Mouse (Mus musculus) ES-Bruce4 (cell line): ENCODE data around the gene Caprin1. TPM values are rescaled to one million over a fixed set of nuclear protein-coding genes. Genes with fewer than 3 reads are reported as not detected.

ENCODE experiments used
- H3K27ac ChIP-seq: 2 replicates; pipeline ENCODE4 v1.5.1; 2012; ENCODE audit warnings: low read length, inconsistent platforms; ENCODE audit not compliant: insufficient read depth
- H3K27me3 ChIP-seq: 2 replicates; pipeline ENCODE4 v1.6.1; 2012; ENCODE audit warnings: mild to moderate bottlenecking, low read length, inconsistent platforms; ENCODE audit not compliant: control insufficient read depth, poor library complexity, insufficient read depth, severe bottlenecking
- H3K36me3 ChIP-seq: 2 replicates; pipeline ENCODE4 v1.6.1; 2012; ENCODE audit warnings: inconsistent platforms, mild to moderate bottlenecking, low read length, moderate library complexity; ENCODE audit not compliant: control insufficient read depth, poor library complexity, insufficient read depth, severe bottlenecking
- H3K4me1 ChIP-seq: one replicate; pipeline ENCODE4 v1.8.1; 2011; ENCODE audit warnings: low read length; ENCODE audit not compliant: control insufficient read depth, insufficient read depth
- H3K4me3 ChIP-seq: 2 replicates; pipeline ENCODE4 v1.5.1; 2011; ENCODE audit warnings: low read depth, mild to moderate bottlenecking, low read length
- H3K9ac ChIP-seq: 2 replicates; pipeline ENCODE4 v1.6.1; 2012; ENCODE audit warnings: low read depth, mild to moderate bottlenecking, inconsistent platforms; ENCODE audit not compliant: poor library complexity, severe bottlenecking
- H3K9me3 ChIP-seq: replicated peaks from 2 replicates; pipeline ENCODE4 v1.6.1; 2012; ENCODE audit warnings: mild to moderate bottlenecking, low read length, inconsistent platforms; ENCODE audit not compliant: control insufficient read depth, poor library complexity, insufficient read depth, severe bottlenecking
- CTCF ChIP-seq: IDR thresholded peaks from one replicate; pipeline ENCODE4 v1.8.1; 2011; ENCODE audit warnings: low read depth, low read length
- EP300 ChIP-seq: IDR thresholded peaks from 2 replicates; pipeline ENCODE4 v1.6.1; 2011; ENCODE audit warnings: low read depth, low read length; ENCODE audit not compliant: insufficient read depth
- POLR2A ChIP-seq: IDR thresholded peaks from one replicate; pipeline ENCODE4 v1.8.1; 2011; ENCODE audit warnings: low read length; ENCODE audit not compliant: insufficient read depth
- polyA plus RNA-seq: library from polyadenylated mRNA; stranded (reverse); fragments of >200 nt; gene quantifications from 2 replicates; pipeline ENCODE4 v1.2.4, GENCODE M21; 2011; ENCODE audit warnings: low read depth; ENCODE audit not compliant: missing spikeins, insufficient read depth, insufficient read length

The Caprin1 gene
- polyA plus RNA-seq, 1 experiment: 550 TPM

DNA sequence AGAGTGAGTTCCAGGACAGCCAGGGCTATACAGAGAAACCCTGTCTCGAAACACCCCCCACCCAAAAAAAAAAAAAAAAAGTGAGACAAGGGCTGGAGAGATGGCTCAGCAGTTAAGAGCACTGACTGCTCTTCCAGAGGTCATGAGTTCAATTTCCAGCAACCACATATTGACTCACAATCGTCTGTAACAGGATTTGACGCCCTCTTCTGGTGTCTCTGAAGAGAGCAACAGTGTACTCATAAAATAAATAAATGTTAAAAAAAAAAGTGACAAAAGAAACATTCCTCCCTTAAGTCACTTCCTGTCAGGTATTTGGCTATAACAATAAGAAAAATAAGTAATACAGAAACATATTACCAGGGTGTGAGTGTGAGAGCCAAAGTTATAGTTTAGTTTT lies 41.0 kb upstream of the Caprin1 start:
- no peak overlapping the region for H3K4me3 ChIP-seq
- H3K27ac ChIP-seq: no peak overlapping the region
- TF ChIP-seq POLR2A: no peak
- no peak for TF ChIP-seq CTCF
- H3K36me3 ChIP-seq: no peaks in the 10 kb centered on the region
- no peaks in the 10 kb centered on the region for H3K4me1 ChIP-seq
- no peaks in the 10 kb centered on the region for H3K27me3 ChIP-seq
- no peaks in the 10 kb centered on the region for H3K9me3 ChIP-seq
- H3K9ac ChIP-seq: no peak overlapping the region

DNA sequence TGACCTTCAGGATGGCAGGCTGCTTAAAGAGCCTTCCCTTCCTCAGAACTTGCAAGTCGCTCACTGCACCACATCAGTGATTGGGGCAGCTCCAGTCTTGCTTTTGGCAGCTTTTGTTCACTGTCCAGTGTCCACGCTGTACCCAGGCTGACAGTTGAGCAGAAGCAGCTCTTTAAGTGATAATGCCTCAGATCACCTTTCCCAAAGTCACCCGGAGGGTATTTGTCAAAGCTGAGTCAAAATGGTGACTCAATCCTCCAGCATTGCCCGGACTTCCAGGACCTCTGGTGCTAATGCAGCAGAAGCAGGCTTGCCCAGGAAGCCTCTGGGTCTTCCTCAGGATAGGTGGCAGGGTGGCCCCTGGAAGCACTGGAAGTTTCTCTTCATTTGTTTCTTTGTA lies 39.7 kb upstream of the Caprin1 start:
- no peaks in the 10 kb centered on the region for H3K36me3 ChIP-seq
- no peaks in the 10 kb centered on the region for H3K4me1 ChIP-seq
- no peaks in the 10 kb centered on the region for H3K9me3 ChIP-seq
- no peak overlapping the region for H3K27ac ChIP-seq
- TF ChIP-seq CTCF: no peak
- TF ChIP-seq POLR2A: no peak
- TF ChIP-seq EP300: no peak
- no peak overlapping the region for H3K4me3 ChIP-seq
- H3K27me3 ChIP-seq: no peaks in the 10 kb centered on the region
- no peak overlapping the region for H3K9ac ChIP-seq

DNA sequence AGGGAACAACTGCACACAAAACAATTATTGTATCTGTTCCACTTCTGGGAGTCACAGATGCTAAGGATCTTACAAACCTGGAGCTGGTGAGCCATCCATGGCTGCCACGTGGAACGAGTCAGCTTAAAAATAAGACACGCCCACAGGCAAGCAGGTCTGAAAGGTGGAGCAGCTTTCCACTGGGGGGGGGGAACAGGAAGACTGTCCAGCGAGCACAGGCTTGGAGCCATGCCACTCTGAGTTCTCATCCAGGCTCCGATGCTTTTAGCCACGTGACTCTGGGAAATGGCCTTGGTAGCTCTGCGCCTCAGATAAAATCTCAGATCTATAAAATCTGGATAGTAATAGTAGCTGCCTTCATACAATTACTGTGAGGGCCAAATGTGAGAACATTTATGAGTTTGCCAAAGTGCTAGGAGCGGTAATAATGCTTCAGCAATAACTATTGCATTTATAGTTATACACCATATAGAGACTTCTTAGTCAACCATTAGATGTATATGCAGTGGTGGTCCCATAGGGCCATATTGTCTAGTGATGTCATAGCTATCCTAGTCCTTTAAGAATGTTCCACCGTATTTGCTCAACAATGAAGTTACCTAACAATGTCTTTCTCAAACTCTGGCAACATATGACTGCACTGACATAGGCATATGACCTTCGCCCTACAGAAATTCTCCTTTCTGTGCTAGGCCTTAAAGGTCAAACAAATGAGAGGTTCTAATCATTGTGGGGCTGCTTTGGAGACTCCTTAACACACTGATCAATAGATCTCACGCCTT lies 38.4 kb upstream of the Caprin1 start:
- no peaks in the 10 kb centered on the region for H3K36me3 ChIP-seq
- no peaks in the 10 kb centered on the region for H3K9me3 ChIP-seq
- H3K27ac ChIP-seq: no peak overlapping the region
- no peaks in the 10 kb centered on the region for H3K4me1 ChIP-seq
- H3K27me3 ChIP-seq: no peaks in the 10 kb centered on the region
- no peak for TF ChIP-seq EP300
- no peak for TF ChIP-seq POLR2A
- no peak for TF ChIP-seq CTCF
- no peak overlapping the region for H3K4me3 ChIP-seq
- no peak overlapping the region for H3K9ac ChIP-seq

DNA sequence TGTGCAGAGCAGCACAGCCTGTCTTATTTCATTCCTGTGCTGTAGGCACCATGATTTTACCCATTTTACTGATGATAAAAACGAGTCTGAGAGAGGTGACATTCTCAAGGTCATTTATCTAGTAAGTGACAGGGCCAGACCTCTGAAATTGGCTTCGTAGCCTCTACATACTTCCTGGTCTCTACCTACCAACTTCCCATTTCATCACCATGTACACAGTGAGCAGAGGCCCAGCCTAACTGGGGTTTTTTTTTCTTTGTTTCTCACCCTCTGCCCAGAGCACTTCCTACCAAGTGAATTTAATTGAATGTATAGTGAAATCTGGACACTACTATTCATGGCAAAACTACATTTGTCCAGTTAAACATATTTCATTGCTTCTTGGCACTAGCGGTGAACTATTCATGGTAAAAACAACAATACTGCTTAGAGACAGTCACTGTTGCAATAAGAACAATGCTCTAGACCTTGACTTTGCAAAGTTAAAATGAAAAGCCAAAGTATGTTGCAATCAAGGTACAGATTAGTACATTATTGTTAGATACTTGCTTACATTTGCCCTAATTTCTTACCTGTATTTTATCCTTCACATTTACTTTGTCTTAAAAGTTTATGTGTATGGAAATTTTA lies 36.5 kb upstream of the Caprin1 start:
- no peak overlapping the region for H3K27ac ChIP-seq
- H3K9me3 ChIP-seq: no peaks in the 10 kb centered on the region
- TF ChIP-seq EP300 (no peak), POLR2A (no peak), CTCF (no peak)
- no peaks in the 10 kb centered on the region for H3K4me1 ChIP-seq
- H3K27me3 ChIP-seq: no peaks in the 10 kb centered on the region
- no peak overlapping the region for H3K4me3 ChIP-seq
- H3K36me3 ChIP-seq: no peaks in the 10 kb centered on the region
- H3K9ac ChIP-seq: no peak overlapping the region

DNA sequence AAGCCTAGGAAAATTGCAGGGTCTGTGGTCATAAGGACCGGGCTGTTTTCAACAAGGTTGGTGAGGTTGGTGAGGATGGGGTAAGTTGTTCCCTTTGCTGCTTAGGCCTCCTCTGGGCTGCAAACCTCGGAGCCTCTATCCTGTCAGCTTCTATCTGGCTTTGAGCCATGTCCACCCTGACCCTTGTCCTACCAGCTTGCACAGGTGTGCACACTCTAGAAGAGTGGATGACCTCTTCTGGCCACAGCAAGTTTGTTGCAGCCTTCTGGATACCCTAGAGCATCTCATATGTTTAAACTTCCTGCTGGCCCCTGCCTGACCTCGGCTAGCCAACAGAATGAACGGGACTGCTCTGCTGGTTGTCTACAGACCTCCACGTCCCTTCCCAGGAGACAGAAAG lies 35.5 kb upstream of the Caprin1 start:
- Histone ChIP-seq H3K27ac (no peak overlapping the region), H3K9me3 (no peaks in the 10 kb centered on the region), H3K4me3 (no peak overlapping the region), H3K9ac (no peak overlapping the region), H3K36me3 (no peaks in the 10 kb centered on the region), H3K4me1 (no peaks in the 10 kb centered on the region), H3K27me3 (no peaks in the 10 kb centered on the region)
- TF ChIP-seq EP300 (no peak), POLR2A (no peak), CTCF (no peak)

DNA sequence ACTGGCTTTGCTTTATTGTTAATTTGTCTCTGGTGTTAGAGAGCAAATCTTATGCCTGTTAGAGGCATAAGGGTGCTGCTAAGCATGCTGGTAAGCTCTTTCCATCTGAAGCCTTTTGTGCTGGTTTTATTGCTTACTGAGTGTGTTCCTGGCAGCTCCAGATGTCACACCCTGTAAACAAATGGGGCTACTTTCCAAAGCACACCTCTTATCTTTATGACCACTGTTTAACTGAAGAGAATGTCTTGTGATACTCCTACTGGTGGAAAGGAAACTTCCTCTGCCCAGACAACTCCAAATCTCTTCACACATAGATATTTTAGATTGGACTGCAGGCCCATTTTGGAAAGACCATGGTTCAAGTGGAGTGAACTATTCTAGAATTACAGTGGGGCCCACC lies 31.5 kb upstream of the Caprin1 start:
- Histone ChIP-seq H3K4me1 (no peaks in the 10 kb centered on the region), H3K27ac (no peak overlapping the region), H3K27me3 (no peaks in the 10 kb centered on the region), H3K9me3 (no peaks in the 10 kb centered on the region), H3K9ac (no peak overlapping the region), H3K36me3 (no peaks in the 10 kb centered on the region), H3K4me3 (no peak overlapping the region)
- TF ChIP-seq POLR2A (no peak), CTCF (no peak), EP300 (no peak)
